ENCODE assay signal across 8 mouse cellular contexts in genomic region chr9:119982241-119982811, GRCm38 (mm10). TPM values are rescaled to one million over a fixed set of nuclear protein-coding genes. Genes with fewer than 3 reads are reported as not detected.
A peak's percentile ranks its signal among the peaks of the same experiment; 100 is the strongest.
DNase-seq lines count a peak whose midpoint lies in the region; ATAC-seq and TF ChIP-seq lines count a peak whose summit lies in the region.

No protein-coding gene starts in this region.

- dilution Hi-C loops in CH12.LX (cut with MboI; ENCODE audit: extremely low pct_ligation_motif_present, extremely low pct_unique_long_range_greater_than_20kb, low sequenced_read_pairs): no loop called here

- peaks cover 17 to 55% of the 10 kb centered on the region in 2 experiments for H3K4me1 ChIP-seq in CH12.LX (ENCODE audit: control insufficient read depth in 1 of 2, insufficient read depth in 2 of 2)
- H3K4me1 ChIP-seq in heart, embryonic 15.5 days (replicated peaks): peaks cover 67% of the 10 kb centered on the region
- H3K4me1 ChIP-seq in kidney, postnatal 0 days (replicated peaks; ENCODE audit: insufficient read depth, low read length): peaks cover 50% of the 10 kb centered on the region

- TF ChIP-seq RAD21 in CH12.LX (IDR thresholded peaks at IDR 0.05; ENCODE audit: low read depth, low read length): peak; percentile 50

- H3K4me2 ChIP-seq in CH12.LX (ENCODE audit: insufficient read depth, low read depth, poor library complexity, severe bottlenecking): peak overlapping the region; percentile 89
- peak overlapping the region; percentile 96 for H3K4me2 ChIP-seq in heart, embryonic 15.5 days
- H3K4me2 ChIP-seq in kidney, postnatal 0 days (ENCODE audit: low read length): peak overlapping the region; percentile 91

- TF ChIP-seq CTCF in CH12.LX (conservative IDR thresholded peaks at IDR 0.05 in 1 of 2, IDR thresholded peaks at IDR 0.05 in 1 of 2; ENCODE audit: low read depth in 2 of 2, low read length in 2 of 2): peak in 1 of 2 experiments; percentile 86; a peak in 2 of 4 replicates
- peak; percentile 63 for TF ChIP-seq CTCF in kidney, postnatal 0 days (IDR thresholded peaks at IDR 0.05; ENCODE audit: low read depth)

- no peaks in the 10 kb centered on the region for H3K9me3 ChIP-seq in CH12.LX (replicated peaks; ENCODE audit: low read length)
- H3K9me3 ChIP-seq in heart, embryonic 15.5 days (replicated peaks): no peaks in the 10 kb centered on the region
- H3K9me3 ChIP-seq in kidney, postnatal 0 days (replicated peaks; ENCODE audit: low read length): no peaks in the 10 kb centered on the region

- H3K79me2 ChIP-seq in CH12.LX (replicated peaks; ENCODE audit: control insufficient read depth, extremely low read depth, insufficient read depth, poor library complexity, severe bottlenecking): peaks cover 26% of the 10 kb centered on the region

- peak overlapping the region; percentile 83 for H3K9ac ChIP-seq in CH12.LX (ENCODE audit: insufficient read depth, low read depth)
- peak overlapping the region; percentile 88 for H3K9ac ChIP-seq in heart, embryonic 15.5 days
- H3K9ac ChIP-seq in kidney, postnatal 0 days (ENCODE audit: low read depth, low read length): peak overlapping the region; percentile 84

- ATAC-seq in heart, embryonic 15.5 days (replicated peaks; ENCODE audit: insufficient number of reproducible peaks, insufficient read depth, low FRiP score, low read depth): peak; percentile 18; the same call in 1 of the 2 replicates
- ATAC-seq in kidney, postnatal 0 days (replicated peaks; ENCODE audit: low FRiP score, low read depth): peak; percentile 27
- no peak for ATAC-seq in erythroid progenitor cell, adult 5-6 weeks (replicated peaks; ENCODE audit: low FRiP score, poor library complexity, severe bottlenecking)

- no peaks in the 10 kb centered on the region for H3K36me3 ChIP-seq in CH12.LX (replicated peaks in 1 of 2; ENCODE audit: control insufficient read depth in 1 of 2, insufficient read depth in 1 of 2, low read length in 1 of 2)
- H3K36me3 ChIP-seq in heart, embryonic 15.5 days: no peaks in the 10 kb centered on the region
- H3K36me3 ChIP-seq in kidney, postnatal 0 days (ENCODE audit: insufficient read depth, low read length): no peaks in the 10 kb centered on the region

- peak overlapping the region; percentile 73 to 90 (median 79) for H3K4me3 ChIP-seq in CH12.LX (replicated peaks in 1 of 3; ENCODE audit: low read depth in 2 of 3, low read length in 2 of 3, poor library complexity in 1 of 3)
- H3K4me3 ChIP-seq in heart, embryonic 15.5 days: peak overlapping the region; percentile 89
- peak overlapping the region; percentile 84 for H3K4me3 ChIP-seq in kidney, postnatal 0 days (replicated peaks; ENCODE audit: low read depth, low read length)

- TF ChIP-seq POLR2A in CH12.LX (IDR thresholded peaks at IDR 0.05; ENCODE audit: low read depth, low read length): peak; percentile 3; the same call in 1 of the 2 replicates

- in situ Hi-C loops in CH12.LX (cut with MboI; ENCODE audit: low pct_ligation_motif_present, low pct_unique_long_range_greater_than_20kb, low sequenced_read_pairs): no loop called here

- H3K27me3 ChIP-seq in CH12.LX (replicated peaks): peaks cover 6% of the 10 kb centered on the region
- no peaks in the 10 kb centered on the region for H3K27me3 ChIP-seq in heart, embryonic 15.5 days
- no peaks in the 10 kb centered on the region for H3K27me3 ChIP-seq in kidney, postnatal 0 days (ENCODE audit: insufficient read depth, low read length)

- peak overlapping the region; percentile 86 for H3K27ac ChIP-seq in CH12.LX (ENCODE audit: insufficient read depth, low read depth)
- H3K27ac ChIP-seq in heart, embryonic 15.5 days: peak overlapping the region; percentile 98
- peak overlapping the region; percentile 96 for H3K27ac ChIP-seq in kidney, postnatal 0 days

- TF ChIP-seq EP300 in CH12.LX (IDR thresholded peaks at IDR 0.05; ENCODE audit: low read length): no peak

- DNase-seq in CH12.LX (ENCODE audit: extremely low read depth): peak; percentile 93
- peak; percentile 75 for DNase-seq in ZHBTc4 (ENCODE audit: low read depth, low spot score)
- peak; percentile 64 for DNase-seq in embryo, embryonic 9.5 days (ENCODE audit: extremely low spot score)
- DNase-seq in kidney, postnatal 0 days (ENCODE audit: low spot score): peak; percentile 67
- peak; percentile 87 for DNase-seq in lung, postnatal 25 days (ENCODE audit: low spot score)
- peak; percentile 45 to 48 for DNase-seq in right cerebral cortex, postnatal 36 days (ENCODE audit: low spot score in 2 of 2)

- WGBS in heart, embryonic 15.5 days: 2% methylated on average over 11 of the region's 11 CpGs
- WGBS in kidney, postnatal 0 days: 3% methylated on average over 11 of the region's 11 CpGs

TF ChIP-seq in CH12.LX, 34 proteins besides CTCF, POLR2A, EP300 and RAD21 (continues in another document):
- TF ChIP-seq UBTF (IDR thresholded peaks at IDR 0.05; ENCODE audit: low read depth, low read length) (peak; percentile 73; the same call in 1 of the 2 replicates), SMC3 (IDR thresholded peaks at IDR 0.05; ENCODE audit: low read depth, low read length) (peak; percentile 88), CHD1 (IDR thresholded peaks at IDR 0.05; ENCODE audit: low read depth, low read length) (peak; percentile 9; the same call in 1 of the 2 replicates), NELFE (IDR thresholded peaks at IDR 0.05; ENCODE audit: low read depth, low read length) (0 out of 2 replicates have a peak, but pooled peaks have one; percentile 20), TCF12 (IDR thresholded peaks at IDR 0.05; ENCODE audit: low read depth, low read length) (no peak; the same call in 1 of the 2 replicates), ZMIZ1 (IDR thresholded peaks at IDR 0.05; ENCODE audit: low read depth, low read length) (0 out of 2 replicates have a peak, but pooled peaks have one; percentile 22), E2F4 (IDR thresholded peaks at IDR 0.05; ENCODE audit: insufficient replicate concordance, low read depth, low read length) (no peak), NRF1 (IDR thresholded peaks at IDR 0.05; ENCODE audit: low read depth, low read length) (0 out of 2 replicates have a peak, but pooled peaks have one; percentile 28), JUND (conservative IDR thresholded peaks at IDR 0.05; ENCODE audit: low read depth, low read length) (no peak; the same call in 1 of the 2 replicates), KAT2A (IDR thresholded peaks at IDR 0.05; ENCODE audit: insufficient replicate concordance, low read length) (no peak), USF1 (IDR thresholded peaks at IDR 0.05; ENCODE audit: low read depth, low read length) (no peak), PAX5 (IDR thresholded peaks at IDR 0.05; ENCODE audit: low read length) (no peak), SIN3A (IDR thresholded peaks at IDR 0.05; ENCODE audit: low read length) (peak; percentile 80), IRF4 (IDR thresholded peaks at IDR 0.05; ENCODE audit: low read depth, low read length) (peak; percentile 70), BHLHE40 (IDR thresholded peaks at IDR 0.05; ENCODE audit: low read depth, low read length) (peak; percentile 68), RCOR1 (conservative IDR thresholded peaks at IDR 0.05; ENCODE audit: low read depth, low read length) (no peak), ZC3H11A (IDR thresholded peaks at IDR 0.05; ENCODE audit: low read depth, low read length) (no peak), CHD2 (IDR thresholded peaks at IDR 0.05; ENCODE audit: low read length) (no peak), TBP (conservative IDR thresholded peaks at IDR 0.05; ENCODE audit: low read depth, low read length) (0 out of 2 replicates have a peak, but pooled peaks have one; percentile 11), MEF2A (IDR thresholded peaks at IDR 0.05; ENCODE audit: borderline replicate concordance, low read depth, low read length) (peak; percentile 62; the same call in 1 of the 2 replicates)

RNA-seq across cellular contexts. Expression of gene Csrnp1, which starts 2.1 kb away (rescaled TPM):
- total RNA-seq in CH12.LX (2012; rRNA removed) (15.5 and 15.7 TPM in 2 replicates), CH12.LX (2014; rRNA removed) (5.7 and 8.6 TPM in 2 replicates)
- 7.8 and 8.1 TPM in 2 replicates for polyA plus RNA-seq in CH12.LX (2012; ENCODE audit: insufficient read length, low read depth)
- 6.9 and 8.2 TPM in 2 replicates for polyA plus RNA-seq in heart, embryonic 15.5 days (2015; fragmentation: Nextera tagmentation; extraction: Ambion mirVana)
- polyA plus RNA-seq in kidney, postnatal 0 days (2015; fragmentation: Nextera tagmentation; extraction: Ambion mirVana): 4.8 and 7.8 TPM in 2 replicates
- total RNA-seq in erythroid progenitor cell, adult 5-6 weeks (2015; ENCODE audit: low replicate concordance): 2.1 and 2.2 TPM in 2 replicates
- total RNA-seq in erythroid progenitor cell, adult 5-6 weeks (2017; ENCODE audit: low replicate concordance): 1.4 and 3.0 TPM in 2 replicates

RNA-seq across cellular contexts. Expression of gene Xirp1, which starts 41.1 kb away (rescaled TPM):
- total RNA-seq in CH12.LX (2012; rRNA removed) (not detected in 2 replicates), CH12.LX (2014; rRNA removed) (not detected in 2 replicates)
- not detected in 2 replicates for polyA plus RNA-seq in CH12.LX (2012; ENCODE audit: insufficient read length, low read depth)
- 45.2 and 51.0 TPM in 2 replicates for polyA plus RNA-seq in heart, embryonic 15.5 days (2015; fragmentation: Nextera tagmentation; extraction: Ambion mirVana)
- polyA plus RNA-seq in kidney, postnatal 0 days (2015; fragmentation: Nextera tagmentation; extraction: Ambion mirVana): 0.04 and 0.16 TPM in 2 replicates
- total RNA-seq in erythroid progenitor cell, adult 5-6 weeks (2015; ENCODE audit: low replicate concordance): not detected in 2 replicates
- not detected in 2 replicates for total RNA-seq in erythroid progenitor cell, adult 5-6 weeks (2017; ENCODE audit: low replicate concordance)

RNA-seq across cellular contexts. Expression of gene Ttc21a, which starts 44.9 kb away (rescaled TPM):
- 0.13 and 0.21 TPM in 2 replicates for total RNA-seq in CH12.LX (2012; rRNA removed)
- 0.19 TPM in 1 of 2 replicates, not detected in the other for total RNA-seq in CH12.LX (2014; rRNA removed)
- 0.47 and 0.48 TPM in 2 replicates for polyA plus RNA-seq in CH12.LX (2012; ENCODE audit: insufficient read length, low read depth)
- polyA plus RNA-seq in heart, embryonic 15.5 days (2015; fragmentation: Nextera tagmentation; extraction: Ambion mirVana): 0.08 and 0.29 TPM in 2 replicates
- polyA plus RNA-seq in kidney, postnatal 0 days (2015; fragmentation: Nextera tagmentation; extraction: Ambion mirVana): 0.03 and 0.06 TPM in 2 replicates
- total RNA-seq in erythroid progenitor cell, adult 5-6 weeks (2015; ENCODE audit: low replicate concordance): 2.1 TPM in 1 of 2 replicates, not detected in the other
- total RNA-seq in erythroid progenitor cell, adult 5-6 weeks (2017; ENCODE audit: low replicate concordance): 1.5 TPM in 1 of 2 replicates, not detected in the other

RNA-seq across cellular contexts. Expression of gene Gorasp1, which starts 45.0 kb away (rescaled TPM):
- 10.9 and 12.6 TPM in 2 replicates for total RNA-seq in CH12.LX (2012; rRNA removed)
- total RNA-seq in CH12.LX (2014; rRNA removed): 8.7 TPM in 2 replicates
- polyA plus RNA-seq in CH12.LX (2012; ENCODE audit: insufficient read length, low read depth): 8.6 and 9.2 TPM in 2 replicates
- 16.6 and 24.3 TPM in 2 replicates for polyA plus RNA-seq in heart, embryonic 15.5 days (2015; fragmentation: Nextera tagmentation; extraction: Ambion mirVana)
- 18.3 and 19.1 TPM in 2 replicates for polyA plus RNA-seq in kidney, postnatal 0 days (2015; fragmentation: Nextera tagmentation; extraction: Ambion mirVana)
- total RNA-seq in erythroid progenitor cell, adult 5-6 weeks (2015; ENCODE audit: low replicate concordance): 2.5 and 4.2 TPM in 2 replicates
- 0.90 and 2.3 TPM in 2 replicates for total RNA-seq in erythroid progenitor cell, adult 5-6 weeks (2017; ENCODE audit: low replicate concordance)

Comparison
In these comparisons a context has a peak if more than half of its experiments do, and no peak if none do; other contexts are left out.
1. RNA of gene Xirp1, which starts 41.1 kb away (polyA plus RNA-seq): 45.2 to 51.0 TPM in heart, embryonic 15.5 days; 0.04 to 0.16 TPM in kidney, postnatal 0 days and not detected in CH12.LX; every median in the first group is over 10 times any median in the second.
2. Peak in every context shown above with its lines, with median percentiles within 50 percentile points of each other: DNase-seq, H3K27ac ChIP-seq, H3K4me2 ChIP-seq, H3K4me3 ChIP-seq and H3K9ac ChIP-seq.